Mouse (Mus musculus) heart, postnatal 0 days (tissue): Measurements from ENCODE around the gene Scn1b. TPM values are rescaled to one million over a fixed set of nuclear protein-coding genes. Genes with fewer than 3 reads are reported as not detected.

ENCODE experiments used
- ATAC-seq: fragments of 200-750 bp; cut with Nextera tagmentation; 2 replicates; pipeline ENCODE4 v1.8.0; 2017; ENCODE audit warnings: low read depth, moderate number of reproducible peaks, moderate library complexity; ENCODE audit not compliant: insufficient read depth
- DNase-seq: peaks from one replicate; pipeline ENCODE4 v3.0.0-alpha.2; 2016; ENCODE audit warnings: low spot score
- H3K27ac ChIP-seq: fragments of 300-500 bp; sonication (generic); 2 replicates; pipeline ENCODE4 v1.5.1; 2014; ENCODE audit warnings: low read depth, mild to moderate bottlenecking
- H3K27me3 ChIP-seq: fragments of 300-500 bp; sonication (generic); 2 replicates; pipeline ENCODE4 v1.6.1; 2014; ENCODE audit warnings: low read length, mixed read lengths; ENCODE audit not compliant: control insufficient read depth, insufficient read depth
- H3K36me3 ChIP-seq: fragments of 300-500 bp; sonication (generic); replicated peaks from 2 replicates; pipeline ENCODE4 v1.6.1; 2014; ENCODE audit warnings: low read length, mixed read lengths; ENCODE audit not compliant: control insufficient read depth, insufficient read depth
- H3K4me1 ChIP-seq: fragments of 300-500 bp; sonication (generic); 2 replicates; pipeline ENCODE4 v1.6.1; 2014; ENCODE audit warnings: antibody characterized with exemption; ENCODE audit not compliant: control insufficient read depth, insufficient read depth
- H3K4me2 ChIP-seq: fragments of 300-500 bp; sonication (generic); 2 replicates; pipeline ENCODE4 v1.6.1; 2014; ENCODE audit warnings: low read depth, mild to moderate bottlenecking, low read length, moderate library complexity
- H3K4me3 ChIP-seq: fragments of 300-500 bp; sonication (generic); 2 replicates; pipeline ENCODE4 v1.5.1; 2014; ENCODE audit warnings: low read depth, low read length
- H3K9ac ChIP-seq: fragments of 300-500 bp; sonication (generic); replicated peaks from 2 replicates; pipeline ENCODE4 v1.6.1; 2014; ENCODE audit warnings: low read depth, low read length, mixed read lengths
- H3K9me3 ChIP-seq: fragments of 300-500 bp; sonication (generic); replicated peaks from 2 replicates; pipeline ENCODE4 v1.6.1; 2016; ENCODE audit warnings: low read length; ENCODE audit not compliant: control insufficient read depth
- CTCF ChIP-seq: IDR thresholded peaks from 2 replicates; pipeline ENCODE4 v1.5.1; 2016; ENCODE audit warnings: antibody characterized with exemption, control low read depth, low read depth
- EP300 ChIP-seq: IDR thresholded peaks from 2 replicates; pipeline ENCODE4 v1.6.1; 2016; ENCODE audit warnings: antibody characterized with exemption, low read depth
- WGBS: fragments of 180-500 bp; shearing (Covaris S2); extraction: QIAGEN DNeasy Blood & Tissue Kit; methylation state at CpG from one replicate; pipeline ENCODE4 v1.1.7; 2014; 5-methylcytosine and 5-hydroxymethylcytosine counted together
- polyA plus RNA-seq: library from polyadenylated mRNA; unstranded; fragments of >200 nt; fragmentation: Nextera tagmentation; extraction: Ambion mirVana; gene quantifications from 2 replicates; pipeline ENCODE4 v1.2.1, GENCODE M21; 2015
- total RNA-seq: library from RNA; depleted of rRNA; stranded (reverse); fragments of >200 nt; gene quantifications from 2 replicates; pipeline ENCODE4 v1.2.3, GENCODE M21; 2014; ENCODE audit warnings: low replicate concordance

Gene Scn1b
- total and polyA plus RNA-seq, 2 experiments from 2014 or later: 4.2 to 4.7 TPM

- Histone ChIP-seq H3K4me2 (no peak overlapping the region), H3K36me3 (no peaks in the 10 kb centered on the region), H3K9ac (no peak overlapping the region), H3K9me3 (no peaks in the 10 kb centered on the region), H3K4me1 (peaks cover 9% of the 10 kb centered on the region), H3K4me3 (no peak overlapping the region), H3K27me3 (no peaks in the 10 kb centered on the region), H3K27ac (no peak overlapping the region)
- TF ChIP-seq EP300 (no peak), CTCF (no peak)
- 48% methylated on average over 2 of the region's 2 CpGs for WGBS
- no peak for ATAC-seq
- no peak for DNase-seq
Observed at GRCm38 (mm10) chr7:31087262-31087661, 39.5 kb downstream of the Scn1b start.

GRCm38 (mm10) chr7:31086175-31086755 lies 40.5 kb downstream of the Scn1b start:
- ATAC-seq (no peak), DNase-seq (no peak)
- Histone ChIP-seq H3K27me3 (no peaks in the 10 kb centered on the region), H3K4me3 (no peak overlapping the region), H3K4me2 (no peak overlapping the region), H3K36me3 (no peaks in the 10 kb centered on the region), H3K9ac (no peak overlapping the region), H3K27ac (no peak overlapping the region), H3K4me1 (peaks cover 9% of the 10 kb centered on the region), H3K9me3 (no peaks in the 10 kb centered on the region)
- 84% methylated on average over 9 of the region's 9 CpGs for whole genome bisulfite sequencing
- TF ChIP-seq CTCF (no peak), EP300 (no peak)

- Histone ChIP-seq H3K4me2 (no peak overlapping the region), H3K27me3 (no peaks in the 10 kb centered on the region), H3K9ac (no peak overlapping the region), H3K9me3 (no peaks in the 10 kb centered on the region), H3K4me3 (no peak overlapping the region), H3K4me1 (peaks cover 9% of the 10 kb centered on the region), H3K36me3 (no peaks in the 10 kb centered on the region), H3K27ac (no peak overlapping the region)
- no peak for TF ChIP-seq EP300
- TF ChIP-seq CTCF: no peak
- ATAC-seq (no peak), DNase-seq (no peak)
- WGBS: 25% methylated on average over 3 of the region's 3 CpGs
Observed at GRCm38 (mm10) chr7:31085171-31085570, 41.6 kb downstream of the Scn1b start.

- Histone ChIP-seq H3K9me3 (no peaks in the 10 kb centered on the region), H3K27ac (no peak overlapping the region), H3K4me3 (no peak overlapping the region), H3K4me2 (no peak overlapping the region), H3K36me3 (no peaks in the 10 kb centered on the region), H3K27me3 (no peaks in the 10 kb centered on the region), H3K9ac (no peak overlapping the region), H3K4me1 (peaks cover 9% of the 10 kb centered on the region)
- TF ChIP-seq EP300 (no peak), CTCF (no peak)
- ATAC-seq (no peak), DNase-seq (no peak)
- WGBS: 62% methylated on average over 9 of the region's 9 CpGs
Observed at GRCm38 (mm10) chr7:31084140-31084539, 42.7 kb downstream of the Scn1b start.

GRCm38 (mm10) chr7:31082831-31083588 lies 43.8 kb downstream of the Scn1b start:
- TF ChIP-seq CTCF (no peak), EP300 (no peak)
- Histone ChIP-seq H3K9me3 (no peaks in the 10 kb centered on the region), H3K4me1 (peaks cover 6% of the 10 kb centered on the region), H3K36me3 (no peaks in the 10 kb centered on the region), H3K27ac (no peak overlapping the region), H3K9ac (no peak overlapping the region), H3K4me3 (no peak overlapping the region), H3K27me3 (no peaks in the 10 kb centered on the region), H3K4me2 (no peak overlapping the region)
- WGBS: 61% methylated on average over 14 of the region's 14 CpGs
- peak; percentile 59 for ATAC-seq
- DNase-seq: peak; percentile 45
